ENCODE assay signal across 13 mouse cellular contexts in genomic region chr10:79502830-79503644, GRCm38 (mm10). TPM values are rescaled to one million over a fixed set of nuclear protein-coding genes. Genes with fewer than 3 reads are reported as not detected.
DNase-seq lines count a peak whose midpoint lies in the region; ATAC-seq and TF ChIP-seq lines count a peak whose summit lies in the region.
"Had no signal": no experiment of that assay in that cellular context is flagged by ENCODE, and none has a peak within 500 bp of the region (broad histone marks: within the 10 kb centered on the region; RNA-seq: fewer than 3 reads in every experiment).

No protein-coding gene starts in this region.

- H3K4me1 ChIP-seq in kidney, postnatal 0 days (replicated peaks; ENCODE audit: insufficient read depth, low read length): no peaks in the 10 kb centered on the region
- peaks cover 0 to 17% of the 10 kb centered on the region in 2 experiments; a peak in 3 of 4 replicates for H3K4me1 ChIP-seq in CH12.LX (ENCODE audit: control insufficient read depth in 1 of 2, insufficient read depth in 2 of 2)

- no peaks in the 10 kb centered on the region for H3K79me2 ChIP-seq in CH12.LX (replicated peaks; ENCODE audit: control insufficient read depth, extremely low read depth, insufficient read depth, poor library complexity, severe bottlenecking)

- no peak for TF ChIP-seq POLR2A in CH12.LX (IDR thresholded peaks at IDR 0.05; ENCODE audit: low read depth, low read length)
- no peak for TF ChIP-seq POLR2A in brain, embryonic 14.5 days (IDR thresholded peaks at IDR 0.05; ENCODE audit: borderline replicate concordance, extremely low read depth, insufficient read depth, insufficient read length, poor library complexity, severe bottlenecking)

- dilution Hi-C loops in CH12.LX (cut with MboI; ENCODE audit: extremely low pct_ligation_motif_present, extremely low pct_unique_long_range_greater_than_20kb, low sequenced_read_pairs): no loop called here

- no peak for TF ChIP-seq EP300 in CH12.LX (IDR thresholded peaks at IDR 0.05; ENCODE audit: low read length)

- TF ChIP-seq CTCF in kidney, postnatal 0 days (IDR thresholded peaks at IDR 0.05; ENCODE audit: low read depth): peak; percentile 66
- peak; percentile 46 to 84 for TF ChIP-seq CTCF in CH12.LX (conservative IDR thresholded peaks at IDR 0.05 in 1 of 2, IDR thresholded peaks at IDR 0.05 in 1 of 2; ENCODE audit: low read depth in 2 of 2, low read length in 2 of 2)
- TF ChIP-seq CTCF in brain, embryonic 14.5 days (IDR thresholded peaks at IDR 0.05; ENCODE audit: borderline replicate concordance, extremely low read depth, insufficient read depth, insufficient read length): no peak

- in situ Hi-C loops in CH12.LX (cut with MboI; ENCODE audit: low pct_ligation_motif_present, low pct_unique_long_range_greater_than_20kb, low sequenced_read_pairs): loop anchor here (25.0 kb wide), 1 partner anchor 91 kb away; no protein-coding TSS in a partner anchor

- 59% methylated on average over 6 of the region's 6 CpGs for WGBS in kidney, postnatal 0 days

- no peak overlapping the region for H3K4me3 ChIP-seq in kidney, postnatal 0 days (replicated peaks; ENCODE audit: low read depth, low read length)
- H3K4me3 ChIP-seq in CH12.LX (replicated peaks in 1 of 3; ENCODE audit: low read depth in 2 of 3, low read length in 2 of 3, poor library complexity in 1 of 3): no peak overlapping the region
- H3K4me3 ChIP-seq: myocyte had no signal

- H3K36me3 ChIP-seq in kidney, postnatal 0 days (ENCODE audit: insufficient read depth, low read length): no peaks in the 10 kb centered on the region
- no peaks in the 10 kb centered on the region for H3K36me3 ChIP-seq in CH12.LX (replicated peaks in 1 of 2; ENCODE audit: control insufficient read depth in 1 of 2, insufficient read depth in 1 of 2, low read length in 1 of 2)

- no peaks in the 10 kb centered on the region for H3K27me3 ChIP-seq in kidney, postnatal 0 days (ENCODE audit: insufficient read depth, low read length)
- H3K27me3 ChIP-seq in CH12.LX (replicated peaks): no peaks in the 10 kb centered on the region

- no peak overlapping the region for H3K27ac ChIP-seq in kidney, postnatal 0 days
- no peak overlapping the region for H3K27ac ChIP-seq in CH12.LX (ENCODE audit: insufficient read depth, low read depth)

- peak; percentile 86 for TF ChIP-seq RAD21 in CH12.LX (IDR thresholded peaks at IDR 0.05; ENCODE audit: low read depth, low read length)

- H3K4me2 ChIP-seq in kidney, postnatal 0 days (ENCODE audit: low read length): no peak overlapping the region
- H3K4me2 ChIP-seq in CH12.LX (ENCODE audit: insufficient read depth, low read depth, poor library complexity, severe bottlenecking): no peak overlapping the region

- H3K9me3 ChIP-seq in kidney, postnatal 0 days (replicated peaks; ENCODE audit: low read length): no peaks in the 10 kb centered on the region
- no peaks in the 10 kb centered on the region for H3K9me3 ChIP-seq in CH12.LX (replicated peaks; ENCODE audit: low read length)

- no peak; the same call in 1 of the 2 replicates for ATAC-seq in kidney, postnatal 0 days (replicated peaks; ENCODE audit: low FRiP score, low read depth)
- peak; percentile 54; the same call in 1 of the 2 replicates for ATAC-seq in megakaryocyte progenitor cell, adult 5-6 weeks (replicated peaks; ENCODE audit: poor library complexity)

- peak; percentile 44 for DNase-seq in kidney, postnatal 0 days (ENCODE audit: low spot score)
- no peak for DNase-seq in kidney, adult 18-20 months
- DNase-seq in CH12.LX (ENCODE audit: extremely low read depth): peak; percentile 67
- DNase-seq in brain, embryonic 14.5 days (ENCODE audit: low read depth): peak; percentile 12
- no peak for DNase-seq in frontal cortex, postnatal 25 days (ENCODE audit: low spot score in 2 of 2)
- no peak for DNase-seq in layer of hippocampus, adult 9-11 months
- DNase-seq: heart, adult 18-20 months; right cerebral cortex, postnatal 14 days; thymus, postnatal 4 days had no signal

- no peak overlapping the region for H3K9ac ChIP-seq in kidney, postnatal 0 days (ENCODE audit: low read depth, low read length)
- H3K9ac ChIP-seq in CH12.LX (ENCODE audit: insufficient read depth, low read depth): no peak overlapping the region

TF ChIP-seq in CH12.LX, 34 proteins besides CTCF, POLR2A, EP300 and RAD21:
- TF ChIP-seq TCF12 (IDR thresholded peaks at IDR 0.05; ENCODE audit: low read depth, low read length) (no peak), MEF2A (IDR thresholded peaks at IDR 0.05; ENCODE audit: borderline replicate concordance, low read depth, low read length) (no peak), SMC3 (IDR thresholded peaks at IDR 0.05; ENCODE audit: low read depth, low read length) (peak; percentile 73), ZC3H11A (IDR thresholded peaks at IDR 0.05; ENCODE audit: low read depth, low read length) (0 out of 2 replicates have a peak, but pooled peaks have one; percentile 24)

RNA-seq across cellular contexts. Expression of gene Plpp2, which starts 30.6 kb away (rescaled TPM):
- 67.0 and 68.9 TPM in 2 replicates for polyA plus RNA-seq in kidney, postnatal 0 days (2015; fragmentation: Nextera tagmentation; extraction: Ambion mirVana)
- total RNA-seq in CH12.LX (2012; rRNA removed) (11.8 and 19.3 TPM in 2 replicates), CH12.LX (2014; rRNA removed) (10.6 and 11.5 TPM in 2 replicates)
- polyA plus RNA-seq in CH12.LX (2012; ENCODE audit: insufficient read length, low read depth): 13.9 and 14.5 TPM in 2 replicates
- 8.9 and 13.8 TPM in 2 replicates for polyA plus RNA-seq in brain, embryonic 14.5 days (2012; rRNA removed)
- total RNA-seq in megakaryocyte progenitor cell, adult 5-6 weeks (2015): 8.2 and 11.6 TPM in 2 replicates
- total RNA-seq in megakaryocyte progenitor cell, adult 5-6 weeks (2017): 2.7 and 5.3 TPM in 2 replicates

RNA-seq across cellular contexts. Expression of gene Vmn2r83, which starts 34.5 kb away (rescaled TPM):
- not detected in 2 replicates for polyA plus RNA-seq in kidney, postnatal 0 days (2015; fragmentation: Nextera tagmentation; extraction: Ambion mirVana)
- total RNA-seq in CH12.LX (2012; rRNA removed): not detected in 2 replicates
- not detected in 2 replicates for total RNA-seq in CH12.LX (2014; rRNA removed)
- not detected in 2 replicates for polyA plus RNA-seq in CH12.LX (2012; ENCODE audit: insufficient read length, low read depth)
- not detected in 2 replicates for polyA plus RNA-seq in brain, embryonic 14.5 days (2012; rRNA removed)
- total RNA-seq in megakaryocyte progenitor cell, adult 5-6 weeks (2015): not detected in 2 replicates
- not detected in 2 replicates for total RNA-seq in megakaryocyte progenitor cell, adult 5-6 weeks (2017)
- total RNA-seq: heart, adult 18-20 months; layer of hippocampus, adult 18-20 months had no signal
- polyA plus RNA-seq: liver, embryonic 16.5 days; myocyte had no signal

RNA-seq across cellular contexts. Expression of gene Mier2, which starts 52.0 kb away (rescaled TPM):
- polyA plus RNA-seq in kidney, postnatal 0 days (2015; fragmentation: Nextera tagmentation; extraction: Ambion mirVana): 27.4 and 29.4 TPM in 2 replicates
- 26.7 and 27.8 TPM in 2 replicates for total RNA-seq in CH12.LX (2012; rRNA removed)
- 20.7 and 22.4 TPM in 2 replicates for total RNA-seq in CH12.LX (2014; rRNA removed)
- 25.5 and 30.2 TPM in 2 replicates for polyA plus RNA-seq in CH12.LX (2012; ENCODE audit: insufficient read length, low read depth)
- 128 and 178 TPM in 2 replicates for polyA plus RNA-seq in brain, embryonic 14.5 days (2012; rRNA removed)
- 7.4 and 9.1 TPM in 2 replicates for total RNA-seq in megakaryocyte progenitor cell, adult 5-6 weeks (2015)
- 9.6 and 13.4 TPM in 2 replicates for total RNA-seq in megakaryocyte progenitor cell, adult 5-6 weeks (2017)

Comparison
In these comparisons a context has a peak if more than half of its experiments do, and no peak if none do; other contexts are left out.
1. DNase-seq: peak in kidney, postnatal 0 days (single experiment), CH12.LX (single experiment) and brain, embryonic 14.5 days (single experiment); none in kidney, adult 18-20 months (single experiment), frontal cortex, postnatal 25 days (0 of 2) and layer of hippocampus, adult 9-11 months (single experiment).